Mouse (Mus musculus) bone marrow, adult 2 months (tissue): ENCODE results near the gene Coa3. TPM values are rescaled to one million over a fixed set of nuclear protein-coding genes. Genes with fewer than 3 reads are reported as not detected.

Experiments
- H3K27ac ChIP-seq: fragments of 200-500 bp; 2 replicates; pipeline ENCODE4 v1.5.1; 2012; ENCODE audit warnings: low read depth, mild to moderate bottlenecking, control low read depth, inconsistent platforms, low read length; ENCODE audit not compliant: control insufficient read depth, poor library complexity, insufficient read depth
- H3K4me1 ChIP-seq: fragments of 200-500 bp; 2 replicates; pipeline ENCODE4 v1.6.1; 2011; ENCODE audit warnings: low read length; ENCODE audit not compliant: control insufficient read depth, insufficient read depth
- H3K4me3 ChIP-seq: fragments of 200-500 bp; replicated peaks from 2 replicates; pipeline ENCODE3; 2011; ENCODE audit warnings: mild to moderate bottlenecking, low read depth, low read length, control low read depth; ENCODE audit not compliant: control insufficient read depth
- CTCF ChIP-seq: fragments of 200-500 bp; IDR thresholded peaks from 2 replicates; pipeline ENCODE4 v1.5.1; 2011; ENCODE audit warnings: low read length, control low read depth; ENCODE audit not compliant: control insufficient read depth, insufficient read depth
- POLR2A ChIP-seq: fragments of 200-500 bp; IDR thresholded peaks from 2 replicates; pipeline ENCODE4 v1.6.1; 2011; ENCODE audit warnings: low read depth, mild to moderate bottlenecking, control low read depth, low read length, borderline replicate concordance; ENCODE audit not compliant: control insufficient read depth
- WGBS: fragments of 180-500 bp; shearing (Covaris S2); methylation state at CpG from one replicate; pipeline ENCODE4 v1.1.7; 2018; 5-methylcytosine and 5-hydroxymethylcytosine counted together
- polyA plus RNA-seq: library from polyadenylated mRNA; stranded (reverse); fragments of >200 nt; gene quantifications from 2 replicates; pipeline ENCODE4 v1.2.4, GENCODE M21; 2011; ENCODE audit warnings: low replicate concordance; ENCODE audit not compliant: missing spikeins, insufficient read depth, insufficient read length

Gene Coa3
- polyA plus RNA-seq, 1 experiment, result 61.9 TPM

DNA sequence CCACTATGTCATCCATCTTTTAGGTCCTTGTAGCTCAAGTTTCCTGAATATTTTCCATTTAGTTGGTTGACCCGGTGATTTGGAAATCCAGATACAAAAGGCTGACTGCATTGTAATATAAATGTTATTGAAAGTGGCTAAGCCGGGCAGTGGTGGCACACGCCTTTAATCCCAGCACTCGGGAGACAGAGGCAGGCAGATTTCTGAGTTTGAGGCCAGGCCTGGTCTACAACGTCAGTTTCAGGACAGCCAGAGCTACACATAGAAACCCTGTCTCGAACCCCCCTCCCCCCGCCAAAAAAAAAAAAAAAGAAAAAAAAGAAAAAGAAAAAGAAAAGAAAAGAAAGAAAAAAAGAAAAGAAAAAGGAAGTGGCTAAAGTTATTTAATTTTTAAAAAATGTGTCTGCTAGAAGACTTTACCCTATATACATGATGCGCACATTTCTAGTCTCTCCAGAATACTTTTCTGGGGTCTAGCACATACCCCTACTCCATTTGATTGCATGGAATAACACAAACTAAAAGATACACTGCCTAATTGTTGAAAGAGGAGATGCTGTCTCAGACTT lies 36.3 kb upstream of the Coa3 start:
- H3K4me3 ChIP-seq, result peak overlapping the region; percentile 97
- peaks cover 3% of the 10 kb centered on the region; the same call in 1 of the 2 replicates for H3K4me1 ChIP-seq
- TF ChIP-seq POLR2A (no peak), CTCF (no peak)
- WGBS, result 79% methylated on average over 8 of the region's 8 CpGs
- peak overlapping the region; percentile 51; the same call in 1 of the 2 replicates for H3K27ac ChIP-seq

DNA sequence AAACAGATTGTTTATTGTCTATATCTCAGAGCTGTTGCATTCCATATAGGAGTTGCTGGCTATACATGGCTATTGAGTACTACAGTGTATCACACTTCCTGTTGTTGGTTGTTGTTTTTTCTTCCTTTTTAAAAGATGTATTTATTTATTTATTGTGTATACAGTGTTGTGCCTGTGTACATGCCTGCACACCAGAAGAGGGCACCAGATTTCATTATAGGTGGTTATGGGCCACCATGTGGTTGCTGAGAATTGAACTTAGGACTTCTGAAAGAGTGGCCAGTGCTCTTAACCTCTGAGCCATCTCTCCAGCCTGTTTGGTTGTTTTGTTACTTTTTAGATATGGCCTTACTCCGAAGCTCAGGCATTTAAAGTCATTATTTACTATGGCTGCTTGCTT lies 35.7 kb upstream of the Coa3 start:
- Histone ChIP-seq H3K27ac (no peak overlapping the region), H3K4me3 (no peak overlapping the region), H3K4me1 (peaks cover 3% of the 10 kb centered on the region; the same call in 1 of the 2 replicates)
- TF ChIP-seq CTCF (no peak), POLR2A (no peak)
- 95% methylated on average over 1 of the region's 1 CpGs for WGBS

DNA sequence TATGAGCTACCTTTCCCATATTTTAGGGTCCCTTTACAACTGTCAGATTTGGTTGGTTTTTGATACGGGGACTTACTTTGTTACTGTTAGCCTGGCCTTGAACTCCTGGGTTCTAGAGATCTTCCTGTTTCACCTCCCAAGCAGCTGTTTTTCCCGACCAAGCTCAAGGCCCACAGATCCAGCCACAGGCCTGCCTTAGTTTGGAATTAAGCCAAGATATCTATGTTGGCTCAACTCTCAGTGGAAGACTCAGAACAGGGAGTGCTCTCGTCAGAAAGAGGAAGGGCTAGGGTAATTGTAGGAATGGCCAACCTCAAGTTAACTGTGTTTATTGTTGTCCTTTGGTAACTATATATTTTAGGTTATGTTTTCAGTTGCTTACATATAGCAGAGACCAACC lies 33.2 kb upstream of the Coa3 start:
- H3K4me3 ChIP-seq, result no peak overlapping the region
- no peak overlapping the region for H3K27ac ChIP-seq
- TF ChIP-seq POLR2A (no peak), CTCF (no peak)
- H3K4me1 ChIP-seq, result peaks cover 3% of the 10 kb centered on the region; the same call in 1 of the 2 replicates
- WGBS, result 36% methylated on average over 3 of the region's 3 CpGs

DNA sequence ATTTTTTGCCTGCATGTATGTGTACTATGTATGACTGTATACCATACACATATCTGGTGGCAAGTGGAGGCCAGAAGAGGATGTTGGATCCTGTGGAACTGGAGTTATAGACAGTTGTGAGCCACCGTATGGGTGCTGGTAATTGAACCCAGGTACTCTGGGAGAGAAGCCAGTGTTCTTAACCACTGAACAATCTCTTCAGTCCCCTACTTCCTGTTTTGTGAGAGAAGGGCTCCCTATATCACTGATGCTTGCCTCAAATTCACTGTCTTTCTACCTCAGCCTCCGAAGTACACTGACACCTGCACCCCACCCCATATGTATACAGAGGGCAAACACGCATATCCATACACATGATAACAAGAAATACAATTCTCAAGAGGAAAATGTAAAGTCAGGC lies 32.2 kb upstream of the Coa3 start:
- Histone ChIP-seq H3K27ac (no peak overlapping the region), H3K4me1 (peaks cover 1% of the 10 kb centered on the region; the same call in 1 of the 2 replicates), H3K4me3 (no peak overlapping the region)
- TF ChIP-seq CTCF, result no peak
- no peak for TF ChIP-seq POLR2A
- 54% methylated on average over 3 of the region's 3 CpGs for WGBS

DNA sequence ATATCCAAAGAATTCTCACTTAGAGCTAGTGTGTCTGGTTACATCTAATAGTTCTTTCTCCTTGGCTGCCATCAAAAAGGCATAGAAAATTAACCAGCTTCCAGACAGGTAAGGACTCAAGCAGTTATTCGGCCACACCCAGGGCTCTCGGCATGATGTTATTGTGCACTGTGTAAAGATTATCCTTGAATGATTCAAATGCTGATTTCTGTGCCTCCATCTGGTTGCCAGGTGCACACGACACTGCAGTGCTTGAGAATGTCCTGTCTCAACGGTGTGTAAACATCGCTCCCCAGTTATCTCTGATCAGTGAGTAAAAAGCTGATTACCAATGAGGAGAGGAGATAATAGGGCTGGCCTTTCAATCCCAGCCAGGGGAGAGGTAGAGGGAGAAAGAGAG lies 28.8 kb upstream of the Coa3 start:
- H3K4me3 ChIP-seq, result no peak overlapping the region
- no peaks in the 10 kb centered on the region for H3K4me1 ChIP-seq
- no peak overlapping the region for H3K27ac ChIP-seq
- TF ChIP-seq POLR2A, result no peak
- TF ChIP-seq CTCF, result no peak
- WGBS, result 52% methylated on average over 5 of the region's 5 CpGs

DNA sequence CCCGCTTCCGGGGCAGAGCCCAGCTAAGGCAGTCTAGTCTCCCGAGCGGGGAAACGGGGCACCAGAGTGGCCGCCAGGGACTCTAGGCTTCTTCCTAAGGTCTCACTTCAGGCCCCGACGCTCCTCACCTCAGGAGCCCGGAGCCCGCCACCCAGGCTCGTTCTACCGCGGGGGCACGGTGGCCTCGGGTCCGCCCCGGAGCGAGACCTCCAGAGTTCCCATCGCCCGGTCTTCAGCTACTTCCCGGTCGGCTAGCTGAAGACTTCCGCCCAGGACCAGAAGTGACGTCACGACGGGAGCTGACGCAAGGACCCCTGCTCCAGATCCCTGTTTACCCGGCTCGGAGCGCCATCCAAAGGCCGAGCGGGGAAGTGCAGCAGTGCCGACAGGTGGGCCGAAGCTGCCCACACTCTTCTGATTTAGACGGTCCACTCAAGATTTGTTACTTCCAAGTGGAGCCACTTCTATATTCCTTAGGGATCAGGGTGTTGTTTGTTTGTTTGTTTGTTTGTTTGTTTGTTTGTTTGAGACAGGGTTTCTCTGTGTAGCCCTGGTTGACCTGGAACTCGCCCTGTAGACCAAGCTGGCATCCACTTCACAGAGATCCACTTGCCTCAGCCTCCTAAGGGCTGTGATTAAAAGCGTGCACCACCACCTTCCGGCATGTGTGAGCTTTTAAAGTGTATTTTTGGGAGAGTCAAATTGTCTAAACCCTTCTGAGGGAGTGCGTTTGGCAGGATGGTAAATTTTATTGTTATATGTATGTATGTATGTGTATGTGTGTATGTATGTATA lies 23.3 kb upstream of the Coa3 start, which contains the start of gene Becn1:
Gene Becn1 (minus strand): TSS at position 283 of the 795 bp plus-strand sequence.
- Histone ChIP-seq H3K27ac (peak within 1 kb of the TSS; percentile 60), H3K4me3 (peak within 1 kb of the TSS; percentile 77), H3K4me1 (no peaks in the 10 kb centered on the region; the same call in 1 of the 2 replicates)
- peak; percentile 86 for TF ChIP-seq CTCF
- peak; percentile 77; the same call in 1 of the 2 replicates for TF ChIP-seq POLR2A
- 7% methylated on average over 39 of the region's 39 CpGs for WGBS

DNA sequence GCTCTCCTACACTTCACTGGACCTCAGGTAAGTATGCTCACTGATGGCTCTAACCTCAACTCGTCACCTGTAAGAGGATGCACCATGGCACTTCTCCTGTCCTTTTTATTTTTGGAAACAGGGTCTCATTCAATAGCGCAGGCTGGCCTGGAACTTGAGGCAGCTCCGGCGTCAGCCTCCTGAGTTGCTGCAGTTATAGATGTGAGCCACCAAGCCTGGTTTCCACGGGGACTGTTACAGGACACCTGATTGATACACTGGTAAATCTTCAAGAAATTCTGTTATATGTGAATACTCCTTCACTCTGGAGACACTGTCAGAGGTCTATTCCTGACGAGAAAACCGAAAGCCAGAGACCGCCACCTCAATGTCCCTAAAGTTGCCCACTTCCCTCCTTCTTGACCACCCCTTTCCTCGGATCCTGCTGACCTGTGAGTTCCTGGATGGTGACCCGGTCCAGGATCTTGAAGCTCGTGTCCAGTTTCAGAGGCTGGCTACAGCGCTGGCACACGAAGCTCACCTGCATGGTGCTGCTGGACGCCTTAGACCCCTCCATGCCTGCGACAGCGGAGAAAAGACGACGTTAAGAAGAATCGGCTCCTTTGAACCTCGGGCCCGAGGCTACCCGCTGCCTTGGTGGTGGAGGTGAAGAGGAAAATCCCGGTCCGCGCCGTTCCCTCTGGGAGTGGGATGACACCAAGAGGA lies 22.5 kb upstream of the Coa3 start:
- Histone ChIP-seq H3K27ac (peak overlapping the region; percentile 60), H3K4me3 (peak overlapping the region; percentile 77), H3K4me1 (no peaks in the 10 kb centered on the region; the same call in 1 of the 2 replicates)
- WGBS, result 8% methylated on average over 26 of the region's 26 CpGs
- TF ChIP-seq CTCF (no peak), POLR2A (no peak)

DNA sequence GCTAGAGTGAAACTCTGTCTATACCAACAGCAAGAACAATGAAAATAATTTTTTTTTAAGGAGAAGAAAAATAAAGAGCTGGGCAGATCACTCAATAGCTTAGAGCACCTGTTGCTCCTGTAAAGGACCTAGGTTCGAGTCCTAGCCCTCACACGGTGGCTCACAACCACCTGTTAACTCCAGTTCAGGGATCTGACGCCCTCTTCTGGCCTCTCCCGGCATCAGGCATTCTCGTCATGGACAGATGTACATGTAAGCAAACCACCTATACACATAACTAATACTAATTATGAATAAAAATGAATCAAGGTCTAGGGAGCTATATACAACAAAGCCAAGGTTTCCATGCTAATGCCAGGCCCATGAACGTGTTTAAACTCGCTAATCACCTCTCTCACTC lies 22.0 kb upstream of the Coa3 start:
- Histone ChIP-seq H3K4me3 (peak overlapping the region; percentile 77), H3K4me1 (no peaks in the 10 kb centered on the region; the same call in 1 of the 2 replicates), H3K27ac (no peak overlapping the region)
- no peak for TF ChIP-seq POLR2A
- peak; percentile 43 for TF ChIP-seq CTCF
- WGBS, result 57% methylated on average over 7 of the region's 7 CpGs
